In genomic region chr19:37074726-37075125, GRCm38 (mm10) we compare ENCODE assay signal across 15 mouse cellular contexts.
DNase-seq lines count a peak whose midpoint lies in the region; ATAC-seq and TF ChIP-seq lines count a peak whose summit lies in the region.
"Had no signal": no experiment of that assay in that cellular context is flagged by ENCODE, and none has a peak within 500 bp of the region (broad histone marks: within the 10 kb centered on the region; RNA-seq: fewer than 3 reads in every experiment).

No protein-coding gene starts in this region.

- 32% methylated on average over 5 of the region's 5 CpGs for WGBS in heart, embryonic 16.5 days
- 54% methylated on average over 5 of the region's 5 CpGs for WGBS in heart, embryonic 10.5 days
- 82% methylated on average over 5 of the region's 5 CpGs for WGBS in thymus, adult 2 months
- 86% methylated on average over 5 of the region's 5 CpGs for WGBS in forebrain, embryonic 15.5 days

- TF ChIP-seq POLR2A in thymus, adult 2 months (IDR thresholded peaks at IDR 0.05; ENCODE audit: control insufficient read depth, extremely low read depth, insufficient read depth, low read length, poor library complexity) = no peak

- H3K27ac ChIP-seq in heart, embryonic 16.5 days (ENCODE audit: low read length) = peak overlapping the region; percentile 53
- no peak overlapping the region for H3K27ac ChIP-seq in heart, embryonic 10.5 days
- no peak overlapping the region for H3K27ac ChIP-seq in thymus, adult 2 months (ENCODE audit: control insufficient read depth, insufficient read depth, low read length)
- no peak overlapping the region for H3K27ac ChIP-seq in forebrain, embryonic 15.5 days (replicated peaks)
- H3K27ac ChIP-seq: limb, embryonic 15.5 days; lung, embryonic 15.5 days; neural tube, embryonic 15.5 days had no signal

- no peaks in the 10 kb centered on the region for H3K36me3 ChIP-seq in heart, embryonic 16.5 days (ENCODE audit: control insufficient read depth, insufficient read depth)
- H3K36me3 ChIP-seq in heart, embryonic 10.5 days = no peaks in the 10 kb centered on the region
- H3K36me3 ChIP-seq in thymus, adult 2 months (ENCODE audit: control insufficient read depth, insufficient read depth, low read length) = no peaks in the 10 kb centered on the region
- H3K36me3 ChIP-seq in forebrain, embryonic 15.5 days = no peaks in the 10 kb centered on the region
- H3K36me3 ChIP-seq: limb, embryonic 15.5 days; lung, embryonic 15.5 days; neural tube, embryonic 15.5 days had no signal

- DNase-seq in adrenal gland, adult (ENCODE audit: inconsistent age in 2 of 2, low spot score in 1 of 2) = peak; percentile 65 to 81
- DNase-seq in adrenal gland, postnatal 10 days = no peak
- no peak for DNase-seq in heart, embryonic 10.5 days (ENCODE audit: low spot score)
- DNase-seq in adrenal gland, postnatal 25 days = peak; percentile 18
- DNase-seq in kidney, postnatal 14 days = peak; percentile 56
- no peak for DNase-seq in thymus, adult 2 months
- DNase-seq: cerebellum, postnatal 10 days; spleen, adult 18-20 months had no signal

- H3K4me2 ChIP-seq in heart, embryonic 16.5 days (ENCODE audit: low read depth, low read length) = no peak overlapping the region
- no peak overlapping the region for H3K4me2 ChIP-seq in forebrain, embryonic 15.5 days (replicated peaks)
- H3K4me2 ChIP-seq: limb, embryonic 15.5 days; lung, embryonic 15.5 days; neural tube, embryonic 15.5 days had no signal

- H3K9me3 ChIP-seq in heart, embryonic 16.5 days (replicated peaks; ENCODE audit: control insufficient read depth, low read length) = no peaks in the 10 kb centered on the region
- no peaks in the 10 kb centered on the region for H3K9me3 ChIP-seq in heart, embryonic 10.5 days
- no peaks in the 10 kb centered on the region for H3K9me3 ChIP-seq in forebrain, embryonic 15.5 days
- H3K9me3 ChIP-seq: limb, embryonic 15.5 days; lung, embryonic 15.5 days; neural tube, embryonic 15.5 days had no signal

- ATAC-seq in heart, embryonic 16.5 days (replicated peaks; ENCODE audit: extremely low read depth, insufficient read depth, low FRiP score) = no peak
- no peak for ATAC-seq in forebrain, embryonic 15.5 days (replicated peaks)
- ATAC-seq: hindbrain, embryonic 16.5 days had no signal

- H3K4me3 ChIP-seq in heart, embryonic 16.5 days (ENCODE audit: low read length) = no peak overlapping the region
- no peak overlapping the region for H3K4me3 ChIP-seq in heart, embryonic 10.5 days
- no peak overlapping the region for H3K4me3 ChIP-seq in thymus, adult 2 months (ENCODE audit: control insufficient read depth, insufficient read depth, low read length)
- H3K4me3 ChIP-seq in forebrain, embryonic 15.5 days = no peak overlapping the region
- H3K4me3 ChIP-seq: erythroblast, embryonic 14.5 days; limb, embryonic 15.5 days; lung, embryonic 15.5 days; neural tube, embryonic 15.5 days had no signal

- H3K9ac ChIP-seq in heart, embryonic 16.5 days (ENCODE audit: low read length) = no peak overlapping the region
- H3K9ac ChIP-seq in forebrain, embryonic 15.5 days (replicated peaks) = no peak overlapping the region
- H3K9ac ChIP-seq: limb, embryonic 15.5 days; lung, embryonic 15.5 days; neural tube, embryonic 15.5 days had no signal

- H3K4me1 ChIP-seq in heart, embryonic 16.5 days (ENCODE audit: control insufficient read depth, insufficient read depth, low read length) = peaks cover 50% of the 10 kb centered on the region
- H3K4me1 ChIP-seq in heart, embryonic 10.5 days = peaks cover 30% of the 10 kb centered on the region
- H3K4me1 ChIP-seq in thymus, adult 2 months (replicated peaks; ENCODE audit: control insufficient read depth, insufficient read depth, low read length) = no peaks in the 10 kb centered on the region
- H3K4me1 ChIP-seq in forebrain, embryonic 15.5 days = 0 out of 2 replicates have a peak, but pooled peaks cover 4% of the 10 kb centered on the region
- H3K4me1 ChIP-seq: limb, embryonic 15.5 days had no signal

- H3K27me3 ChIP-seq in heart, embryonic 16.5 days (ENCODE audit: control insufficient read depth, insufficient read depth, low read length) = no peaks in the 10 kb centered on the region
- H3K27me3 ChIP-seq in heart, embryonic 10.5 days (ENCODE audit: insufficient read depth, poor library complexity, severe bottlenecking) = no peaks in the 10 kb centered on the region
- H3K27me3 ChIP-seq in thymus, adult 2 months (ENCODE audit: control insufficient read depth, insufficient read depth, low read length) = no peaks in the 10 kb centered on the region
- no peaks in the 10 kb centered on the region for H3K27me3 ChIP-seq in forebrain, embryonic 15.5 days
- H3K27me3 ChIP-seq: limb, embryonic 15.5 days; lung, embryonic 15.5 days; neural tube, embryonic 15.5 days had no signal

- no peak for TF ChIP-seq CTCF in thymus, adult 2 months (IDR thresholded peaks at IDR 0.05; ENCODE audit: borderline replicate concordance, control insufficient read depth, extremely low read depth, insufficient read depth, low read length, poor library complexity)

Comparison
In these comparisons a context has a peak if more than half of its experiments do, and no peak if none do; other contexts are left out.
1. DNase-seq: peak in adrenal gland, adult (2 of 2), adrenal gland, postnatal 25 days (single experiment) and kidney, postnatal 14 days (single experiment); none in adrenal gland, postnatal 10 days (single experiment), heart, embryonic 10.5 days (single experiment) and thymus, adult 2 months (single experiment).